Mouse (Mus musculus): ENCODE data around the gene Fbrsl1. TPM values are rescaled to one million over a fixed set of nuclear protein-coding genes. Genes with fewer than 3 reads are reported as not detected.
A peak's percentile ranks its signal among the peaks of the same experiment; 100 is the strongest.

The Fbrsl1 gene
- polyA plus RNA-seq, 1 experiment = 51.7 TPM

DNA sequence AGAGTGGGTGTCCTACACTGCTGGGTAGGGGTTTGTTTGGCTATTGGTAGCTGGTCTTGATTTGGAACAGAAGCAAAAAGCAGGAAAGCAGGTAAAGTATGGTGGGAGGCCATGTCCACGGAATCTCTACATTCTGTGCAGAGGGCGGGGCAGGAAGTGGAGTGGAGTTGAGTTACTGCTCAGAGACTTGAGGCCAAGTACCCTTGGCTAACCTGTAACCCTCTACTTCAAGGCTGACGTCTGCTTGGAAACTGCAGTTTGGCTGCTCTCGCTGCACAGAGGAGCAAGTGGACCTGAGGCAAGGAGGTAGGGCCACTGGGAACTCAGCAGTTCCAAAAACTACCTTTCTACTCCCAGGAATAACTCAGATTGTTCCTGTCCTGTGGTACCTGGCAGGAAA lies 103.8 kb downstream of the Fbrsl1 start, which contains the start of gene Lrcol1:
Gene Lrcol1, plus strand, starts transcription at position 207 of the 400 bp plus-strand sequence.
- Histone ChIP-seq H3K4me3 (ENCODE audit: low read depth, low read length) (no peak within 1 kb of the TSS), H3K27me3 (ENCODE audit: control insufficient read depth, insufficient read depth, low read length, poor library complexity, severe bottlenecking) (no peaks in the 10 kb centered on the region), H3K27ac (ENCODE audit: insufficient read depth, low read length) (no peak within 1 kb of the TSS), H3K9ac (ENCODE audit: low read depth, poor library complexity, severe bottlenecking) (no peak within 1 kb of the TSS), H3K4me1 (ENCODE audit: control insufficient read depth, insufficient read depth, low read length) (peaks cover 4% of the 10 kb centered on the region), H3K9me3 (replicated peaks; ENCODE audit: control insufficient read depth, insufficient read depth, low read length, poor library complexity, severe bottlenecking) (no peaks in the 10 kb centered on the region), H3K36me3 (ENCODE audit: control insufficient read depth, insufficient read depth, low read length, poor library complexity, severe bottlenecking) (no peaks in the 10 kb centered on the region)
- no peak for TF ChIP-seq POLR2A (IDR thresholded peaks at IDR 0.05; ENCODE audit: insufficient read depth, low read length)

- no peaks in the 10 kb centered on the region for H3K27me3 ChIP-seq (ENCODE audit: control insufficient read depth, insufficient read depth, low read length, poor library complexity, severe bottlenecking)
- no peak within 1 kb of the TSS for H3K27ac ChIP-seq (ENCODE audit: insufficient read depth, low read length)
- H3K36me3 ChIP-seq (ENCODE audit: control insufficient read depth, insufficient read depth, low read length, poor library complexity, severe bottlenecking) = 0 out of 2 replicates have a peak, but pooled peaks cover 2% of the 10 kb centered on the region
- H3K4me3 ChIP-seq (ENCODE audit: low read depth, low read length) = peak within 1 kb of the TSS; percentile 61
- peak within 1 kb of the TSS; percentile 30 for H3K9ac ChIP-seq (ENCODE audit: low read depth, poor library complexity, severe bottlenecking)
- H3K9me3 ChIP-seq (replicated peaks; ENCODE audit: control insufficient read depth, insufficient read depth, low read length, poor library complexity, severe bottlenecking) = no peaks in the 10 kb centered on the region
- peaks cover 4% of the 10 kb centered on the region for H3K4me1 ChIP-seq (ENCODE audit: control insufficient read depth, insufficient read depth, low read length)
- TF ChIP-seq EP300 (IDR thresholded peaks at IDR 0.05; ENCODE audit: insufficient read depth, low read depth, low read length) (no peak), CTCF (IDR thresholded peaks at IDR 0.05; ENCODE audit: low read depth, low read length) (no peak), POLR2A (IDR thresholded peaks at IDR 0.05; ENCODE audit: insufficient read depth, low read length) (no peak)
Measured at GRCm38 (mm10) chr5:110342648-110343284, 105.5 kb downstream of the Fbrsl1 start, which contains the start of gene P2rx2. Gene P2rx2, minus strand, starts transcription at chr5:110343212.

- peaks cover 30% of the 10 kb centered on the region for H3K36me3 ChIP-seq (ENCODE audit: control insufficient read depth, insufficient read depth, low read length, poor library complexity, severe bottlenecking)
- H3K9ac ChIP-seq (ENCODE audit: low read depth, poor library complexity, severe bottlenecking) = no peak overlapping the region
- TF ChIP-seq EP300 (IDR thresholded peaks at IDR 0.05; ENCODE audit: insufficient read depth, low read depth, low read length) = no peak
- TF ChIP-seq POLR2A (IDR thresholded peaks at IDR 0.05; ENCODE audit: insufficient read depth, low read length) = no peak
- no peak for TF ChIP-seq CTCF (IDR thresholded peaks at IDR 0.05; ENCODE audit: low read depth, low read length)
- H3K4me1 ChIP-seq (ENCODE audit: control insufficient read depth, insufficient read depth, low read length) = peaks cover under 1% of the 10 kb centered on the region
- no peaks in the 10 kb centered on the region for H3K27me3 ChIP-seq (ENCODE audit: control insufficient read depth, insufficient read depth, low read length, poor library complexity, severe bottlenecking)
- no peak overlapping the region for H3K27ac ChIP-seq (ENCODE audit: insufficient read depth, low read length)
- H3K4me3 ChIP-seq (ENCODE audit: low read depth, low read length) = no peak overlapping the region
- H3K9me3 ChIP-seq (replicated peaks; ENCODE audit: control insufficient read depth, insufficient read depth, low read length, poor library complexity, severe bottlenecking) = no peaks in the 10 kb centered on the region
Measured at GRCm38 (mm10) chr5:110338792-110339191, 109.5 kb downstream of the Fbrsl1 start.

DNA sequence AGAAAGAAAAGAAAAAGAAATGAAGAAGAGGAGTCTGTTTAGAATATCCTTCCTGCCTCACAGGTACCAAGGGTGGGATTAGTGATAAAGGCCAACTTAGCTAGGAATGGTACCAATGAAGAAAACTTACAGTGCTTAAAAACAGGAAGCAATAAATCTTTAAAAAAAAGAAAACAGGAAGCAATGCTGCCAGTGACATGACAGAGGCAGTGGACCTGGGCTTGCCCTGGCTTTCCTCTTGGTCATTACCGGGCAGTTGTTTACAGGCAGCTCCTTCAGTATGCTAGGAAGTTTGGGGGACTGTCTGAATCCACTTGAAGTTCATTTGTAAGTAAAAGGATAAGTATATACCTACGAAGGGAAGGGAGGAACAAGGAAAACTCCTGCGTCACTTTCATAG lies 117.8 kb downstream of the Fbrsl1 start:
- Histone ChIP-seq H3K27me3 (ENCODE audit: control insufficient read depth, insufficient read depth, low read length, poor library complexity, severe bottlenecking) (no peaks in the 10 kb centered on the region), H3K4me1 (ENCODE audit: control insufficient read depth, insufficient read depth, low read length) (no peaks in the 10 kb centered on the region), H3K9ac (ENCODE audit: low read depth, poor library complexity, severe bottlenecking) (no peak overlapping the region), H3K27ac (ENCODE audit: insufficient read depth, low read length) (no peak overlapping the region), H3K36me3 (ENCODE audit: control insufficient read depth, insufficient read depth, low read length, poor library complexity, severe bottlenecking) (peaks cover 79% of the 10 kb centered on the region), H3K9me3 (replicated peaks; ENCODE audit: control insufficient read depth, insufficient read depth, low read length, poor library complexity, severe bottlenecking) (no peaks in the 10 kb centered on the region), H3K4me3 (ENCODE audit: low read depth, low read length) (no peak overlapping the region)
- TF ChIP-seq POLR2A (IDR thresholded peaks at IDR 0.05; ENCODE audit: insufficient read depth, low read length) = no peak

GRCm38 (mm10) chr5:110313127-110313526 lies 135.2 kb downstream of the Fbrsl1 start:
- TF ChIP-seq POLR2A (IDR thresholded peaks at IDR 0.05; ENCODE audit: insufficient read depth, low read length) = no peak
- TF ChIP-seq EP300 (IDR thresholded peaks at IDR 0.05; ENCODE audit: insufficient read depth, low read depth, low read length) = no peak
- TF ChIP-seq CTCF (IDR thresholded peaks at IDR 0.05; ENCODE audit: low read depth, low read length) = no peak
- H3K9ac ChIP-seq (ENCODE audit: low read depth, poor library complexity, severe bottlenecking) = no peak overlapping the region
- H3K36me3 ChIP-seq (ENCODE audit: control insufficient read depth, insufficient read depth, low read length, poor library complexity, severe bottlenecking) = peaks cover 76% of the 10 kb centered on the region
- H3K4me1 ChIP-seq (ENCODE audit: control insufficient read depth, insufficient read depth, low read length) = no peaks in the 10 kb centered on the region
- no peak overlapping the region for H3K27ac ChIP-seq (ENCODE audit: insufficient read depth, low read length)
- H3K9me3 ChIP-seq (replicated peaks; ENCODE audit: control insufficient read depth, insufficient read depth, low read length, poor library complexity, severe bottlenecking) = no peaks in the 10 kb centered on the region
- no peak overlapping the region for H3K4me3 ChIP-seq (ENCODE audit: low read depth, low read length)
- H3K27me3 ChIP-seq (ENCODE audit: control insufficient read depth, insufficient read depth, low read length, poor library complexity, severe bottlenecking) = no peaks in the 10 kb centered on the region

Other genes starting within 250 kb of the Fbrsl1 start
- gene Ankle2, start 217.5 kb downstream of the Fbrsl1 start, polyA plus RNA-seq (2011; ENCODE audit: insufficient read depth, insufficient read length, low read depth, missing spikeins) = 52.3 and 58.4 TPM in 2 replicates
- gene Pgam5, start 178.6 kb downstream of the Fbrsl1 start, polyA plus RNA-seq (2011; ENCODE audit: insufficient read depth, insufficient read length, low read depth, missing spikeins) = 63.4 and 66.7 TPM in 2 replicates
- gene Pxmp2, start 162.3 kb downstream of the Fbrsl1 start, polyA plus RNA-seq (2011; ENCODE audit: insufficient read depth, insufficient read length, low read depth, missing spikeins) = 10.5 and 14.5 TPM in 2 replicates
- gene Pole, start 162.2 kb downstream of the Fbrsl1 start, polyA plus RNA-seq (2011; ENCODE audit: insufficient read depth, insufficient read length, low read depth, missing spikeins) = 80.9 and 81.8 TPM in 2 replicates
- gene P2rx2, start 105.3 kb downstream of the Fbrsl1 start, polyA plus RNA-seq (2011; ENCODE audit: insufficient read depth, insufficient read length, low read depth, missing spikeins) = 0.58 and 1.2 TPM in 2 replicates
- gene Lrcol1, start 103.8 kb downstream of the Fbrsl1 start, polyA plus RNA-seq (2011; ENCODE audit: insufficient read depth, insufficient read length, low read depth, missing spikeins) = not detected in 2 replicates
- gene Galnt9, start 95.9 kb upstream of the Fbrsl1 start, polyA plus RNA-seq (2011; ENCODE audit: insufficient read depth, insufficient read length, low read depth, missing spikeins) = 0.69 and 1.1 TPM in 2 replicates
- 53.3 and 55.5 TPM in 2 replicates for gene Noc4l, start 204.9 kb upstream of the Fbrsl1 start, polyA plus RNA-seq (2011; ENCODE audit: insufficient read depth, insufficient read length, low read depth, missing spikeins)
- gene Ddx51, start 204.9 kb upstream of the Fbrsl1 start, polyA plus RNA-seq (2011; ENCODE audit: insufficient read depth, insufficient read length, low read depth, missing spikeins) = 15.4 and 25.3 TPM in 2 replicates